Mouse (Mus musculus) intestine, embryonic 14.5 days (tissue): ENCODE measurements around the gene Mast3. TPM values are rescaled to one million over a fixed set of nuclear protein-coding genes. Genes with fewer than 3 reads are reported as not detected.

ENCODE experiments used
- ATAC-seq: fragments of 200-750 bp; cut with Nextera tagmentation; replicated peaks from 2 replicates; pipeline ENCODE4 v1.8.0; 2017; ENCODE audit warnings: low read depth, moderate number of reproducible peaks, moderate TSS enrichment, moderate library complexity; ENCODE audit not compliant: low FRiP score, low TSS enrichment
- DNase-seq: peaks from one replicate; pipeline ENCODE4 v3.0.0-alpha.2; 2018; ENCODE audit warnings: low spot score
- H3K27ac ChIP-seq: fragments of 300-500 bp; sonication (generic); 2 replicates; pipeline ENCODE4 v1.5.1; 2014; ENCODE audit warnings: low read depth, mild to moderate bottlenecking, control low read depth
- H3K27me3 ChIP-seq: fragments of 300-500 bp; sonication (generic); replicated peaks from 2 replicates; pipeline ENCODE4 v1.6.1; 2014; ENCODE audit warnings: low read length, control low read depth; ENCODE audit not compliant: control insufficient read depth, insufficient read depth
- H3K36me3 ChIP-seq: fragments of 300-500 bp; sonication (generic); 2 replicates; pipeline ENCODE4 v1.6.1; 2014; ENCODE audit warnings: low read length, control low read depth; ENCODE audit not compliant: control insufficient read depth, insufficient read depth
- H3K4me1 ChIP-seq: fragments of 300-500 bp; sonication (generic); replicated peaks from 2 replicates; pipeline ENCODE4 v1.6.1; 2014; ENCODE audit warnings: low read length, control low read depth, mixed read lengths; ENCODE audit not compliant: control insufficient read depth, insufficient read depth
- H3K4me2 ChIP-seq: fragments of 300-500 bp; sonication (generic); 2 replicates; pipeline ENCODE4 v1.6.1; 2014; ENCODE audit warnings: low read length
- H3K4me3 ChIP-seq: fragments of 300-500 bp; sonication (generic); 2 replicates; pipeline ENCODE4 v1.5.1; 2014; ENCODE audit warnings: low read depth, low read length, control low read depth, mixed read lengths
- H3K9ac ChIP-seq: fragments of 300-500 bp; sonication (generic); 2 replicates; pipeline ENCODE4 v1.6.1; 2014; ENCODE audit warnings: mild to moderate bottlenecking, low read length
- H3K9me3 ChIP-seq: fragments of 300-500 bp; sonication (generic); 2 replicates; pipeline ENCODE4 v1.6.1; 2016; ENCODE audit warnings: low read length, control low read depth; ENCODE audit not compliant: control insufficient read depth
- WGBS: fragments of 180-500 bp; shearing (Covaris S2); extraction: QIAGEN DNeasy Blood & Tissue Kit; methylation state at CpG from one replicate; pipeline ENCODE4 v1.1.7; 2014; 5-methylcytosine and 5-hydroxymethylcytosine counted together
- polyA plus RNA-seq: library from polyadenylated mRNA; unstranded; fragments of >200 nt; fragmentation: Nextera tagmentation; extraction: Ambion mirVana; gene quantifications from 2 replicates; pipeline ENCODE4 v1.2.1, GENCODE M21; 2014

The Mast3 gene
- polyA plus RNA-seq, 1 experiment from 2014 or later = 16.7 TPM

DNA sequence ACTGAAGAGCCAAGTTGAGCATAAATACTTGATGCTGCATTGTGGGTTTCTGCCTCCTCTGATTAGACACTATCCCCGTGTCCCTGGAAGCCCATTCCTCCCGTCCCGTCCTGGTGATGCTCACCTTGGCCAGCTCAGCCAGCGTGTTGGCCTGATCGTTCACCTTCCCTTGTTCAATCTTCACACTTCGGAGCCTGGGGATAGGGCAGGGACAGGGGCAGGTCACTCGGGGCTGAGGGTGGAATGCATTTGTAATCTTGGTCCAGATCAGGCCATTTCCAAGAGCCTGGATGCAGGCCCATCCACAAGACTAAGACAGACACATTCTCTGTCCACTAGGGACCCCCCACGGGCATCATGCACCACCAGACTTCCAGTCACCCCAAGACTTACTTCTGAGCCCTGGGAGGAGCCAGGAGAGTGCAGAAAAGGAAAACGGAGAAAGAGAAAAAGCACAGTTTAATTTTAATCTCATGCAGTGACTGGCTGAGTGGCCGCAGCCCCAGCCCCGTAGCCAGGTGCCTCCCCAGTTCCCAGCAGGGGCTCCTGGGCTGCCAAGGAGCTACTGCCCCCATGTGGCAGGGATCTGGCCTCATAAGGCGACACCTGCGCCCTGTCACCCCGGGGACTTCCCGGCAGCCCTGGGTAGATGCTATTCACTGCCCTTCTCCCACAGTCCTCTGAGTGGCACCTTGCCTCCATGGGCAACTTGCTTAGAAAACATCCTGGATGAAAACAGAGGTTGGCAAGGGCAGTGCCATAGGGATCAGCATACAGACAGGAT, 41.7 kb upstream of the Mast3 start:
- DNase-seq (no peak), ATAC-seq (no peak)
- no peak overlapping the region for H3K4me2 ChIP-seq
- 0 out of 2 replicates have a peak, but pooled peaks cover 2% of the 10 kb centered on the region for H3K4me1 ChIP-seq
- no peaks in the 10 kb centered on the region for H3K27me3 ChIP-seq
- no peak overlapping the region for H3K27ac ChIP-seq
- H3K4me3 ChIP-seq = no peak overlapping the region
- no peak overlapping the region for H3K9ac ChIP-seq
- WGBS = 62% methylated on average over 15 of the region's 15 CpGs
- H3K36me3 ChIP-seq = no peaks in the 10 kb centered on the region
- no peaks in the 10 kb centered on the region for H3K9me3 ChIP-seq

DNA sequence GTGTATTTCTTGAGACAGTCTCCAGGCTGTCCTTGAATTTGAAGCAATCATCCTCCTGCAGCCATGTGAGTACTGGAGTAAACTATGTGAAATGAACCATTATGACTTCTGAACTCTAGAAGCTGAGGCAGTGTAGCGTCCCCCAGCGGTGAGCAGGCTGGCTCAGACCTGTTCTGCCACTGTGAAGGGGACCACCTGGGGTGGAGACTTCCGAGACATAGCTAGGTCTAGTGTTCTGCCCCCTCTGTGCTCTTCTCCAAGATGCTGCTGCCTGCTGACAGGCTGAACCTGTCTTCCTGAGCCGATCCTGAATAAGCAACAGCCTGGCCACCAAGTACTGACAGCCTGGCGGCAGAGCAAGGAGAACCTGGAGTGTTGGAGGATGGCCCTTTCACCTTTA, 40.3 kb upstream of the Mast3 start:
- ATAC-seq = no peak
- H3K9me3 ChIP-seq = no peaks in the 10 kb centered on the region
- 47% methylated on average over 5 of the region's 5 CpGs for WGBS

DNA sequence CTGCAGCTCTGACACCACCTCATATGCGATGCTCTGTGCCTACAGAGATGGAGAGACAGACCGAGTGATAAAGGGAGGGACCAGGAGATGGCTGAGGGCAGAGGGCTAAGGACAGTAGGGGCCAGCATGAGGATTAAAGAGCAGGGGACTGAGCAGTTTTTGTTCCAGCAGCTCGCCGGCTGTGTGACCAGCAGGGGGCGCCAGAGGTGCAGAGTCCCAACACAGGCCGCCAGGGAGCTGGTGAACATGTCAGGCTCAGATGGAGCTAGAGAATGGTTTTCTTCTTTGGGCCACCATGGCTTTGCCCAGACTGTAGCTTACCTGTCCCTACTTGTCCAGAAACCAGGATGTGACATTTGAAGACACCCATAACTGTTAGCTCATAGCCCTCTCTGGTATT, 39.7 kb upstream of the Mast3 start:
- 4% methylated on average over 6 of the region's 6 CpGs for WGBS
- H3K4me3 ChIP-seq = no peak overlapping the region
- H3K36me3 ChIP-seq = no peaks in the 10 kb centered on the region
- peaks cover 4% of the 10 kb centered on the region; the same call in 1 of the 2 replicates for H3K4me1 ChIP-seq
- DNase-seq (peak; percentile 98), ATAC-seq (no peak)
- H3K27ac ChIP-seq = no peak overlapping the region
- no peak overlapping the region for H3K9ac ChIP-seq
- no peaks in the 10 kb centered on the region for H3K27me3 ChIP-seq
- no peak overlapping the region for H3K4me2 ChIP-seq
- H3K9me3 ChIP-seq = no peaks in the 10 kb centered on the region

More for the DNA sequence above, 40.3 kb upstream of the Mast3 start:
- Histone ChIP-seq H3K9ac (no peak overlapping the region), H3K36me3 (no peaks in the 10 kb centered on the region), H3K27me3 (no peaks in the 10 kb centered on the region), H3K4me1 (peaks cover 4% of the 10 kb centered on the region; the same call in 1 of the 2 replicates), H3K4me2 (no peak overlapping the region), H3K4me3 (no peak overlapping the region), H3K27ac (no peak overlapping the region)
- DNase-seq = no peak

DNA sequence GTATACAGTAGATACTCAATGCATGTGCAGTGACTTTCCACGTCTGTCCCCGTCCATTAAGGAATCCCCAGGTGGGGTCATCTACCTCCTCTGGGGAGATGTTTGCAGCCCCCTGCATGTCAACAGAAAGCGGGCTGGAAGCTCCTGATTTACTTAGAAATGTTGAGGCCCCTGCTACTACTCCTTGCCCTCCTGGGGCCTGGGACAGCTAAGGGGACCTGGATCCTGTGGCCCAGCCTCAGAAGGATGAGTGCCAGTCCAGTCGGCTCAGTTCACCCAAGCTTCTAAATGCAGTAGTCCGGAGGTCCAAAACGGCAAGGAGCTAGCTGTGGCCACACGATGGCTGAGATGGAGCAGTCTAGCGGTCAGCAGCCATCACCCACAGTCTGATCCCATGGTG, 39.1 kb upstream of the Mast3 start:
- DNase-seq = no peak
- WGBS = 87% methylated on average over 8 of the region's 8 CpGs
- no peak overlapping the region for H3K9ac ChIP-seq
- H3K4me1 ChIP-seq = peaks cover 4% of the 10 kb centered on the region; the same call in 1 of the 2 replicates
- no peaks in the 10 kb centered on the region for H3K9me3 ChIP-seq
- H3K4me2 ChIP-seq = no peak overlapping the region
- no peak for ATAC-seq
- H3K27me3 ChIP-seq = no peaks in the 10 kb centered on the region
- no peak overlapping the region for H3K4me3 ChIP-seq
- no peak overlapping the region for H3K27ac ChIP-seq
- H3K36me3 ChIP-seq = no peaks in the 10 kb centered on the region

DNA sequence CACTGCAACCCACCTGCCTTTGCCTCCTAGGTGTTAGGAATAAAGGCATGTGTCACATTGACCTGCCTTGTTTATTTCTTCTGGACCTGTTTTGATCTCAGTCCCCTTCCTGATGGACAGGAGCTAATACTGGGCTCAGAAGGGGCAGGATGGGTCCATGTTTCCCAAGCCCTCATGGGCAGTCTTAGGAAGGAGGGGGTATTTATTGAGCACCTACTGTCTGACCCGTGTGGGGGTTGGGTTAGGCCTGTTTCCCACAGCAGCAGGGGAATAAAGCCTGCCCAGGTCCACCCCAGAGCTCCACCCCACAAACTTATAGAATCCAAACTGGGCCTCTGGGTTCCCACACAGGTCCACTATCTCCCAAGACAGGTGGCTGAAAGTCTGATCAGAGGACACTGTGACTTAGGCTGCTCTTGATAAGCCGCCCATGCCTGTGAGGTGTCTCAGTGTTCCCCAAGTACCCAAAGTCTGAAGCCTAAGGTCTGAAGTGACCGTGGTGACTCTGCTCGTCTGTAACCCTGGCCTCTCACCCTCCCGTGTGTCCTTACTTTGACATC, 38.4 kb upstream of the Mast3 start:
- Histone ChIP-seq H3K9me3 (no peaks in the 10 kb centered on the region), H3K4me1 (peaks cover 8% of the 10 kb centered on the region), H3K27me3 (no peaks in the 10 kb centered on the region), H3K36me3 (no peaks in the 10 kb centered on the region), H3K9ac (no peak overlapping the region), H3K4me2 (no peak overlapping the region), H3K4me3 (no peak overlapping the region), H3K27ac (no peak overlapping the region)
- WGBS = 81% methylated on average over 5 of the region's 5 CpGs
- ATAC-seq (no peak), DNase-seq (no peak)

DNA sequence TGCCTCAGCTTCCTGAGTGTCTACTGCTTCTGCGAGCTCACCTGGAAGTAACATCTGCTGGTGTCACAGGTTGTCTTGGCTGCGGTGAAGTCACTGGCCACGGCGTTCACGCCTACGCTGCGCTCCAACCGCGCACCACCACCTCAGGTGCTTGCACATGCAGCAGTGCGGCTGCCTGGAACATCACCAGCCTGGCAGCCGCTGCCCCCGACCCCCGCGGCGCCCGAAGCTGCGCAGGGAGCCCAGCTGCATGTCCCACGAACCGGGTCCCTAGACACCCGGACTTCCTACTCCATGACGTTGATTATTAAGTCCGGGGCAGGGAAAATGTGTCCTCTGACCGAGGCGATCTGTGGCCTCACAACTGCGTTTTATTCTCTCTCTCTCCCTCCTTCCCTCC, 37.6 kb upstream of the Mast3 start:
- DNase-seq (no peak), ATAC-seq (no peak)
- no peak overlapping the region for H3K27ac ChIP-seq
- H3K4me1 ChIP-seq = peaks cover 8% of the 10 kb centered on the region
- no peak overlapping the region for H3K4me2 ChIP-seq
- H3K9ac ChIP-seq = no peak overlapping the region
- WGBS = 69% methylated on average over 25 of the region's 25 CpGs
- no peak overlapping the region for H3K4me3 ChIP-seq
- no peaks in the 10 kb centered on the region for H3K9me3 ChIP-seq
- H3K36me3 ChIP-seq = no peaks in the 10 kb centered on the region
- H3K27me3 ChIP-seq = no peaks in the 10 kb centered on the region

DNA sequence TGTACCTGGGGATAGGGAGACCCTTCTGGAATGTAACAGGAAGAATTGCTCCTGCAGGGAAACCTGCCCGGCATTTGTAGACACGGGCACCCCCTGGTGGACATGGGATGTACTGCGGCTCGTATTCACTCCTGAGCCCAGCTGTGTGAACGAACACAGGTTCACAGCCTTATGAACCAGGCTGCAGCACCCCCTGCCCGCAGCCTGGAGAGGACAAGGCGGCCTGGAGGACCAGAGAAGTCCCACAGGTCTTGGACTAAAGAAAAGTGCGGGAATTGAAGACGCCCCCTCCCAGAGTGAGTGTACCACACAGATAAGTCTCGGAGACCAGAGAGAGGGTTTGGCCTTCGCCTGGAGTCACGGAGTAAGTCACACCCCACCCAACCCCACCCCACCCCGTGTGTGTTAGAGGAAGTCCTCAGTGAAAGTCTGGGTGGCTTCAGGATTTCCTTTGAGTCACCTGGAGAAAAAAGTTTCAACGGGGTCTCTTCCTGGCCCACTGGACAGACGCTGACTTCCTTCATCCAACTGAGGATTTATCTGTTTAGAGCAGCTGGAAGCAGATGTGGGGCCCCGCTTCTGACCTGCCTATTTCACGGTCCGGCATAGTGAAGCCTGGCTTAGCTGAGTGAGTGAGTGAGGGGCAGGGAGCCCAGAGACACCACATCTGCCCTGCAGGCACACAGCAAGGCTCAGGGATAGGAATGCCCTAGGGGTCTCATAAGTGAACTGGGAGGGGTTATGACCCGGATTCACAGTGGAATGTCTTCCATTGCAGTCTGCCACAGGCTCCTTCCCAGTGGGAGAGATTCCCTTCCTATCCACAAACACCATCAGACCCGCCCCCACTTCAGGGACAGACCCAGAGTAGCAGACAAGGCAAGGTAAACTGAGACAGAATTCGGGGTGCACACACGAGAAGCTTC, 36.6 kb upstream of the Mast3 start:
- no peak overlapping the region for H3K4me3 ChIP-seq
- no peak overlapping the region for H3K4me2 ChIP-seq
- 29% methylated on average over 22 of the region's 22 CpGs for whole genome bisulfite sequencing
- H3K36me3 ChIP-seq = no peaks in the 10 kb centered on the region
- DNase-seq (peak; percentile 99), ATAC-seq (peak; percentile 6; the same call in 1 of the 2 replicates)
- peaks cover 8% of the 10 kb centered on the region for H3K4me1 ChIP-seq
- H3K9me3 ChIP-seq = no peaks in the 10 kb centered on the region
- no peak overlapping the region for H3K9ac ChIP-seq
- H3K27me3 ChIP-seq = no peaks in the 10 kb centered on the region
- H3K27ac ChIP-seq = no peak overlapping the region

DNA sequence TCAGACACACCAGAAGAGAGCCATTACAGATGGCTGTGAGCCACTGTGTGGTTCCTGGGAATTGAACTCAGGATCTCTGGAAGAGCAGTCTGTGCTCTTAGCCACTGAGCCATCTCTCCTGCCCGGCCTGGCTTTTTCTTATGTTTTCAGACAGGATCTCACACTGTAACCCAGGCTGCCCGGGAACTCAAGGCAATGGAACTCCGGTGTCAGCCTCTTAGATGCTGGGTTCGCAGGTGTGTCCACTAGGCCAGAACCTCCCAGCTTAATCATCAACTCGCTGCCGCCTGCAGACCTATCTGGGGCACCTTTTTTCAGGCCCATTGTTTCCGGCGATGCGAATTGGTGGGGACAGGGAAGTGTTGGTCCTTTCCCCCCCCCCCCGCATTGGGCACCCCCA, 35.7 kb upstream of the Mast3 start:
- Histone ChIP-seq H3K4me3 (no peak overlapping the region), H3K4me2 (0 out of 2 replicates have a peak overlapping the region, but pooled peaks have one; percentile 3), H3K4me1 (peaks cover 8% of the 10 kb centered on the region), H3K36me3 (0 out of 2 replicates have a peak, but pooled peaks cover 4% of the 10 kb centered on the region), H3K27me3 (no peaks in the 10 kb centered on the region), H3K9ac (no peak overlapping the region), H3K9me3 (no peaks in the 10 kb centered on the region), H3K27ac (peak overlapping the region; percentile 70; the same call in 1 of the 2 replicates)
- 48% methylated on average over 10 of the region's 10 CpGs for WGBS
- ATAC-seq (no peak), DNase-seq (no peak)
